Mouse (Mus musculus): ENCODE results near the gene Fam217b. TPM values are rescaled to one million over a fixed set of nuclear protein-coding genes. Genes with fewer than 3 reads are reported as not detected.
A peak's percentile ranks its signal among the peaks of the same experiment; 100 is the strongest.

Gene Fam217b
- polyA plus RNA-seq, 1 experiment from 2014 or later: 14.8 TPM

- no peaks in the 10 kb centered on the region for H3K9me3 ChIP-seq (ENCODE audit: control insufficient read depth, low read length)
- H3K27me3 ChIP-seq (ENCODE audit: control insufficient read depth, insufficient read depth, low read length): no peaks in the 10 kb centered on the region
- H3K36me3 ChIP-seq (ENCODE audit: control insufficient read depth, insufficient read depth, low read length): no peaks in the 10 kb centered on the region
- 6% methylated on average over 17 of the region's 17 CpGs for WGBS
- peak overlapping the region; percentile 29; the same call in 1 of the 2 replicates for H3K4me2 ChIP-seq (ENCODE audit: low read depth, low read length)
- ATAC-seq (ENCODE audit: low read depth): peak; percentile 76
- no peak overlapping the region for H3K4me3 ChIP-seq (ENCODE audit: low read depth, low read length)
- H3K4me1 ChIP-seq (ENCODE audit: control insufficient read depth, insufficient read depth, low read length): peaks cover 12% of the 10 kb centered on the region
- peak overlapping the region; percentile 55 for H3K27ac ChIP-seq (ENCODE audit: low read depth, low read length)
- H3K9ac ChIP-seq (replicated peaks; ENCODE audit: low read depth, low read length): no peak overlapping the region
Measured at GRCm38 (mm10) chr2:178454664-178455516, 40.6 kb downstream of the Fam217b start.

GRCm38 (mm10) chr2:178457414-178457813 is 43.1 kb downstream of the Fam217b start:
- Histone ChIP-seq H3K9me3 (ENCODE audit: control insufficient read depth, low read length) (no peaks in the 10 kb centered on the region), H3K27me3 (ENCODE audit: control insufficient read depth, insufficient read depth, low read length) (no peaks in the 10 kb centered on the region), H3K4me2 (ENCODE audit: low read depth, low read length) (no peak overlapping the region), H3K9ac (replicated peaks; ENCODE audit: low read depth, low read length) (no peak overlapping the region), H3K27ac (ENCODE audit: low read depth, low read length) (no peak overlapping the region), H3K36me3 (ENCODE audit: control insufficient read depth, insufficient read depth, low read length) (no peaks in the 10 kb centered on the region), H3K4me3 (ENCODE audit: low read depth, low read length) (no peak overlapping the region), H3K4me1 (ENCODE audit: control insufficient read depth, insufficient read depth, low read length) (peaks cover 12% of the 10 kb centered on the region)
- 96% methylated on average over 6 of the region's 6 CpGs for WGBS
- no peak for ATAC-seq (ENCODE audit: low read depth)

DNA sequence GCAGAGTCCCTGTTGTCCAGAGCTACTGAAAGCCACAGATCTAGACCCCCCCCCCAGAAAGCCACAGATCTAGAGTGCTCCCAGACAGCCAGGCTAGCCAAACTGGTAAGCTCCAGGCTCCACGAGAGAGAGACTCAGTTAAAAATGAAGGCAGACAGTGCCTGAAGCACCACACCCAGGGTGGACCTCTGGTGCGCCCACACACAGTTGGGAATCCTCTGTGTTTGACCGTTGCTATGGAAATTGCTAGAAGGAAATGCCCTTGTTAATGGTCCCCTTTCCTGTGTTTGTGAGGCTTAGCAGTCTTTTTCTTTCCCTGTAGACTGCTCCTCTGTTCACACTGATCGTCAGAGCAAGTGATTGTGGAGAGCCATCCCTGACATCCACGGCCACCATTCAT is 46.0 kb downstream of the Fam217b start:
- 66% methylated on average over 5 of the region's 5 CpGs for WGBS
- Histone ChIP-seq H3K4me1 (ENCODE audit: control insufficient read depth, insufficient read depth, low read length) (peaks cover 3% of the 10 kb centered on the region), H3K27me3 (ENCODE audit: control insufficient read depth, insufficient read depth, low read length) (no peaks in the 10 kb centered on the region), H3K36me3 (ENCODE audit: control insufficient read depth, insufficient read depth, low read length) (no peaks in the 10 kb centered on the region), H3K27ac (ENCODE audit: low read depth, low read length) (no peak overlapping the region), H3K9ac (replicated peaks; ENCODE audit: low read depth, low read length) (no peak overlapping the region), H3K4me2 (ENCODE audit: low read depth, low read length) (no peak overlapping the region), H3K9me3 (ENCODE audit: control insufficient read depth, low read length) (no peaks in the 10 kb centered on the region), H3K4me3 (ENCODE audit: low read depth, low read length) (no peak overlapping the region)
- no peak for ATAC-seq (ENCODE audit: low read depth)

DNA sequence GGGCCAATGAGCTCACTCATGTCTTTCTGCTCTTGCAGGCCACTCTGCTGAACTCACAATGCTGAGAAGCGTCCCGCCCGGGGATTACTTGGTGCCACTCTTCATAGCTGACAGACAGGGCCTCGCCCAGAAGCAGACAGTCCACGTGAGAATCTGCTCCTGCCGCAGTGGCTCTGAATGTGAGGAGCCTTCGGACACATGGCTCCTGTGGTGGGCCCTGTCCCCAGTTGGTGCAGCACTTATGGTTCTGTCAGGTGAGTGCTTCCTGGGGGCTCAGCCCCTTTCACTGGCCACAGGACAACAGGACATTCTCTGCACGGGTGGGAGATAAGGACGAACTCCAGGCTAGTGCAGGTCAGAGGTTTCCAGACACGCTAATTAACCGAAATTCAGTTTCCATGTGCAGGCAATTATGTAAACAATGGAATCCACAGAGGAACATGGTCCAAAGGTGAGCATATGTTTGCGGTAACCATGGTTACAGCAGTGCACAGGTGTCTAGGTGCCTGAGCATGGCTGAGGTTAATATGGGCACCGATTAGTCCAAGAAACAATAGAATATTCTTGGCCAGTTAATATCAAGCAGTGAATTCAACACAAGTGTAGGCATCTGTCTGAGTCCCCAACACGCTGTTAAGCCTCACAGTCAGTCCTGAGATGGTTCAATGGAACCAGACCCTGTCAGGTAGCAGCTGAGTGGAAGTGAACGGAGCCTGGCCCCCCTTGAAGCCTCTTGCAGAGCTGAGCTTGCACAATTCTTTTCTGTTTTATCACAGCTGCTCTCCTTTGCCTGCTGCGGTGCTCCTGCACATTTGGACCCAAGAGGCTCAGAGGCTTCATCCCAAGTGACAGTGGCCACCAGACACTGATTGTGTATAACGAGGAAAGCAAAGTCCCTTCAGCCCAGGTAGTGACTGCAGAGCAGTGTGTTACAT is 57.5 kb downstream of the Fam217b start:
- no peaks in the 10 kb centered on the region for H3K36me3 ChIP-seq (ENCODE audit: control insufficient read depth, insufficient read depth, low read length)
- 79% methylated on average over 17 of the region's 17 CpGs for WGBS
- H3K9me3 ChIP-seq (ENCODE audit: control insufficient read depth, low read length): no peaks in the 10 kb centered on the region
- no peaks in the 10 kb centered on the region for H3K27me3 ChIP-seq (ENCODE audit: control insufficient read depth, insufficient read depth, low read length)
- no peaks in the 10 kb centered on the region for H3K4me1 ChIP-seq (ENCODE audit: control insufficient read depth, insufficient read depth, low read length)
- no peak overlapping the region for H3K9ac ChIP-seq (replicated peaks; ENCODE audit: low read depth, low read length)
- H3K4me3 ChIP-seq (ENCODE audit: low read depth, low read length): no peak overlapping the region
- no peak for ATAC-seq (ENCODE audit: low read depth)
- H3K4me2 ChIP-seq (ENCODE audit: low read depth, low read length): no peak overlapping the region
- no peak overlapping the region for H3K27ac ChIP-seq (ENCODE audit: low read depth, low read length)

GRCm38 (mm10) chr2:178473916-178474315 is 59.6 kb downstream of the Fam217b start:
- Histone ChIP-seq H3K4me2 (ENCODE audit: low read depth, low read length) (no peak overlapping the region), H3K4me3 (ENCODE audit: low read depth, low read length) (no peak overlapping the region), H3K9me3 (ENCODE audit: control insufficient read depth, low read length) (no peaks in the 10 kb centered on the region), H3K4me1 (ENCODE audit: control insufficient read depth, insufficient read depth, low read length) (no peaks in the 10 kb centered on the region), H3K27me3 (ENCODE audit: control insufficient read depth, insufficient read depth, low read length) (no peaks in the 10 kb centered on the region), H3K9ac (replicated peaks; ENCODE audit: low read depth, low read length) (no peak overlapping the region), H3K27ac (ENCODE audit: low read depth, low read length) (no peak overlapping the region), H3K36me3 (ENCODE audit: control insufficient read depth, insufficient read depth, low read length) (no peaks in the 10 kb centered on the region)
- WGBS: 77% methylated on average over 10 of the region's 10 CpGs
- ATAC-seq (ENCODE audit: low read depth): no peak

Other genes starting within 250 kb of the Fam217b start
- gene Sycp2, start 6.8 kb upstream of the Fam217b start, polyA plus RNA-seq (2014; fragmentation: Nextera tagmentation; extraction: Ambion mirVana): 0.75 and 0.95 TPM in 2 replicates
- gene Ppp1r3d, start 52 bp upstream of the Fam217b start, polyA plus RNA-seq (2014; fragmentation: Nextera tagmentation; extraction: Ambion mirVana): 4.3 and 6.3 TPM in 2 replicates
- 0.07 TPM in 1 of 2 replicates, not detected in the other for gene Cdh26, start 16.0 kb downstream of the Fam217b start, polyA plus RNA-seq (2014; fragmentation: Nextera tagmentation; extraction: Ambion mirVana)